Mouse (Mus musculus): ENCODE data around the gene Dennd1a.

GRCm38 (mm10) chr2:38025615-38026014 is 261.6 kb downstream of the Dennd1a start:
- TF ChIP-seq POLR2A (IDR thresholded peaks at IDR 0.05; ENCODE audit: low read depth, low read length) (no peak), CTCF (IDR thresholded peaks at IDR 0.05; ENCODE audit: extremely low read depth, insufficient read depth, insufficient read length, insufficient replicate concordance) (no peak)

All from spleen, adult 2 months (tissue).